Mouse (Mus musculus): ENCODE data around the gene Serpinb1c.

DNA sequence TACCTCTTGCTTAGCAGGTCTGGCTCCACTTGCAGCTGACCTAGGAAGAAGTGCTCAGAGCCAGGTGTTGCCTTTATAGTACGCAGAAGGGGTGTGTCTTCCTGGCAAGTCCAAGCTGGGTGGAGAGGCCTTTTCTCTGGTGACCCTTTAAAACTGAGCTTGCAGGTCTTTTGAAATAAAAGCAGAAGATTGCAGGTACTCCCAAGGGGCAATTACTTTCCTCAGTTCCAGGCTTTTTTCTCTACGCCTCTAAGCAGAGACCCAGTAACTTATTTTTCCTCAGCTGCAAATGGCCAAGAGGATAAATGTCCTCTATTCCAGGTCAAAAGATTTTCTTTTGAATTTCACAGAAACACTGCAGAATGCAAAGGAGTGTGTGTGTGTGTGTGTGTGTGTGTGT, at the start of gene Serpinb1c:
- no peak for TF ChIP-seq CTCF (IDR thresholded peaks at IDR 0.05; ENCODE audit: control insufficient read depth, insufficient read depth, insufficient read length)
- no peak for TF ChIP-seq MYOG (IDR thresholded peaks at IDR 0.05; ENCODE audit: control insufficient read depth, extremely low read depth, insufficient read length)
- TF ChIP-seq MYOD1 (IDR thresholded peaks at IDR 0.05; ENCODE audit: control insufficient read depth, insufficient read length, low read depth): no peak
- TF ChIP-seq USF1 (IDR thresholded peaks at IDR 0.05; ENCODE audit: low read depth): no peak
- no peak for TF ChIP-seq CEBPB (IDR thresholded peaks at IDR 0.05; ENCODE audit: low read depth)
- TF ChIP-seq FOSL1 (IDR thresholded peaks at IDR 0.05; ENCODE audit: insufficient read depth, low read length, poor library complexity, severe bottlenecking): no peak
